Mouse (Mus musculus): ENCODE results near the gene Yme1l1.

Gene Yme1l1

GRCm38 (mm10) chr2:23155777-23156607 lies at the start of gene Yme1l1, which contains the start of gene Mastl:
Gene Yme1l1, plus strand, starts transcription at chr2:23156369.
Gene Mastl, minus strand, starts transcription at chr2:23156024.
- peak; percentile 94 for DNase-seq (ENCODE audit: low read depth, low spot score)

DNA sequence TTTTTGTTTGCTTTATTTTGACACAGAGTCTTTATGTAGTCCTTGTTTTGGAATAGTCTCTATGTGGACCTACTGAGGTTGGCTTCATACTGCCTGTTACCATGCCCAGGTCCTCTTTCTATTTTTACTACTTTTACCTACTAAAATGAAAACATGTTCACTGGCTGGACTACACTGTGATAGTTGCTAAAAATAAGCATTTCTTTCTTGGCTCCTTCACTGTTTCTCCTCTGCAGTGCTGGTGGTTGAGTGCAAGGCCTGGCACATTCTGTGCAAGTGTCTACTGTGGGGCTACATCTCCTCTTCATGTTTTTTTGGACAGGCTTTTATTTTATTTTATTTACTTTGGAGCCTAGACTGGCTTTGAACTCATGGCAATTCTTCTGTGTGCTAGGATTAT lies 36.6 kb upstream of the Yme1l1 start:
- no peak for DNase-seq (ENCODE audit: low read depth, low spot score)

DNA sequence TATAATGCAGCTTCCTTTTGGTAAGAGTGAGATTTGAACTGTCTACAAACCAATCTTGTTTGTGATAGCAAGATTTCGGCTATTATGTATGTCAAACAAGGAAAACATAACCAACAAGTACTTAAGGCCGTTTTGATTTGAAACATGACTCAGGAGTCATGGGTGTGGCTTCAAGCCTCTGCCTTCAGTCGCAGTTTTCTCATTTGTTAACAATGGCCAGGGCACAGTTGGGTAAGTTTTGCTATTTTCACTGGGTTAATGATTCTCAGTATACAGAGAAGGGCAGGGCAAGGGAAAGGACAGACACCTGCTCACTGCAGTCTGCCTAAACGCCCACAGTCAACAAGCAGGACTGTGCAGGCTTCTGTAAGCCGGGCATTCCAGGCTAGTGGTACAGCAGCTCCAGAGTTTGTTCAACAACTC lies 959 bp upstream of the Yme1l1 start:
- no peak for DNase-seq (ENCODE audit: low read depth, low spot score)

- DNase-seq (ENCODE audit: low read depth, low spot score), result no peak
Observed at GRCm38 (mm10) chr2:23156608-23157081, 476 bp downstream of the Yme1l1 start.

DNA sequence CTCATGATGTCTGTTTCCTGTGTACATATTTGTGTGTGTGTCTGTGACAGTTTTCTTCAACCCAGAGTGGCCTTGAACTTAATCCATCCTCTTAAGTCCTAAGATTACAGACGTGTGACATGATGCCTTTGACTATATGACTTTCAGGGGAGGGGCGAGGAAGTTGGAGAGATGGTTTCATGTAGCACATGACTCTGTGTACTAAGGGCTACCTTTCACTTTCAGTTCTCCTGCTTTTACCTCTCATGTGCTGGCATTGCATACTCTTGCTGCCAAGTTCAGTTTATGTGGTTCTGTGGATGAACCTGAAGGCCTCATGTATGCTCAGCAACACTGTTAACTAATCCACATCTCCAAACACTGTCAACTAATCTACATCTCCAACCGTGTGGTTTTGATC lies 16.1 kb downstream of the Yme1l1 start:
- no peak for DNase-seq (ENCODE audit: low read depth, low spot score)

DNA sequence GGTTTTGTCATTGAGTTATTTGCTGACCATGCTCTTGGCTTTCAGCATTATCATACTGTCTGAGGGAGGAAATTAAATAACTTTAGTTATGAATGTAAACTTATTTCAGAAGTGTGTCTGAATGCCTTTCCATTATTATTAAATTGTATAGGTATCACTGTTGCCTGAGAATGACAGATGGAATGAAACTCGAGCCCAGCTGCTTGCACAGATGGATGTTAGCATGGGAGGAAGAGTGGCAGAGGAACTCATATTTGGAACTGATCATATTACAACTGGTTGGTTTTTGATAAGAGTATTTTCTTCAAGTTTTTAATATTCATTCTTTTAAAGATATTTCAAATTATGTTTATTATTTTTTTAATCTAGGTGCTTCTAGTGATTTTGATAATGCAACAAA lies 38.2 kb downstream of the Yme1l1 start:
- no peak for DNase-seq (ENCODE audit: low read depth, low spot score)

- DNase-seq (ENCODE audit: low read depth, low spot score), result no peak
Observed at GRCm38 (mm10) chr2:23201034-23201433, 44.9 kb downstream of the Yme1l1 start.

DNA sequence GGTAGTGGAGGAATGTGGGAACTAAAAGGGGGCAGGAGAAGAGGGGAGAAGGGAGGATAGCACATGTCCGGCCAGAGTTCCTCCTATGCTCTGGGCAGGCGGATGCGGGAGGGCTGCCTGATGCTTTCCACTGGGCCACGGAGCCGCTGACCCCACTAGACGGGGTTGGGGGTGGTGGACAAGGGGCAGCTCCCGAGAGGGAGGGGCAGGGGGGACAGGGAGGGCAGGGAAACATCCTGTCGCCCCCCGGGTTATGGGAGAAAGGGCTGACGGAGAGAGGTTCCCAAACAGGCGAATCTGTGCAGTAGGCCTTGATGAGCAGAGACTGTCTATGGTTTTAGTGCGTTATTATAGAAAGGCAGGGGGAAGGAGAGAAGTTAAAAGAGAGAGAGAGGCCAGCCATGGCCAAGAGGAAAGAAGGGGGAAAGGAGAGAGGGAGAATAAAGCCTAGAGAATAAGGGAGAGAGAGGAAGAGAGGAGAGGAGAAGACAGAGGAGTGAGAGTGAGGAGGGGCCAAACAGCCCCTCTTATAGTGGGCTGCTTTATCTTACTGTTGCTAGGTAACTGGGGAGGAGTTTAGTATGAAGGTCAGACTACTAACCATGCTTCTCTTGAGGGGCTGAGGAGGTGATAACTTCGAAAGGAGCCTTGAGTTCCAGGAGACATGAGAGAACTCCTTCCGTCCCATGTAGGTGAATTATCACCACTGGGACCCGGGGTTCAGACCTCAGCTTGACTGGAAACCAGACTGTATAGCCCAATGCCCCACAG lies 46.9 kb downstream of the Yme1l1 start:
- no peak for DNase-seq (ENCODE audit: low read depth, low spot score)

DNA sequence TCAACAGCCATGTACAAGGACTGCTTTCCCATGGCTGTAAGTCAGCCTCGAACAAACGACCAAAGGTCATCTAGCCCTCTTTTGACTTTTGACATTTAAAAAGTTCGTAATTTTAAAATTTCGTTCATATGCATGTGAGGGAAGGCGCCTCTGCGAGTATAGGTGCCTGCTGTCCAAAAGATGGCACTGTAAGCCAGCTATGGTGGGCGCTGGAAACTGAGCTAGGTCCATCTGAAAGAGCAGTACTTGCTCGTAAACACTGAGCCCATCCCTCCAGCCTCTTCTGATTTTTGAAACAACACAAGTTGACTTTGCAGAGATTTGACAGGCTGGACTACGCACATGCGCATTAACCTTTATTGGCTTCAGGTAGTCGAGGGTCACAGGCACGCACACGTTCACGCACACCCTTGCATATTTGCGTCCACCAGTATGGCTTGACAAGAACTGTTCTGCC lies 50.9 kb downstream of the Yme1l1 start, which contains the start of gene 4931423N10Rik:
Gene 4931423N10Rik, plus strand, starts transcription at position 407 of the 457 bp plus-strand sequence.
- DNase-seq (ENCODE audit: low read depth, low spot score), result no peak

DNA sequence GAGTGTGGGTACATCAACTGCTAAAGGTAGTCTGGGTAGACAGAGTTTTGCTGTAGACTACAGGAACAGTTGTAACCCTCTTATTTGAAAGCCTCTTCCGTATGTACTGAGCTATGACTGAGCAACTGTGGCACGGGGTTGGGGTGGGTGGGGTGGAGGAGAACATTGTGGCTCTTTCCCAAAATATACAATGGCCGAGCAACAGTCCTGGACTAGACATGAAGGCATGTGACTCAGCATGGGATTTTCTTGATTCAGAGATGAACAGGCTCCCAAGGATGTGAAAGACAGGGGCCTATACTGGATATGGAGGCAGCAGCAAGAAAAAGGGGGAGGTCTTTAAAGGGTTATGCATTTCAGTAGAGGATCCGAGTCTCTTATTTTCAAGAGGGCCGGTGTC lies 57.5 kb downstream of the Yme1l1 start:
- no peak for DNase-seq (ENCODE audit: low read depth, low spot score)

- DNase-seq (ENCODE audit: low read depth, low spot score), result no peak
Observed at GRCm38 (mm10) chr2:23225199-23225598, 69.0 kb downstream of the Yme1l1 start.

GRCm38 (mm10) chr2:23228463-23228862 lies 72.3 kb downstream of the Yme1l1 start:
- no peak for DNase-seq (ENCODE audit: low read depth, low spot score)

GRCm38 (mm10) chr2:23234065-23234773 lies 78.0 kb downstream of the Yme1l1 start:
- DNase-seq (ENCODE audit: low read depth, low spot score), result no peak
